ENCODE assay signal across 8 mouse cellular contexts in genomic region chr2:13579991-13580390, GRCm38 (mm10). TPM values are rescaled to one million over a fixed set of nuclear protein-coding genes. Genes with fewer than 3 reads are reported as not detected.
DNase-seq lines count a peak whose midpoint lies in the region; ATAC-seq and TF ChIP-seq lines count a peak whose summit lies in the region.

No protein-coding gene starts in this region.

- peak; percentile 17 for DNase-seq in adrenal gland, postnatal 14 days
- no peak for DNase-seq in adrenal gland, adult 8-10 months
- DNase-seq in left cerebral cortex, postnatal 4 days, result peak; percentile 29
- DNase-seq in left cerebral cortex, adult 18-20 months (ENCODE audit: low spot score in 2 of 2), result no peak
- DNase-seq in frontal cortex, postnatal 36 days (ENCODE audit: low spot score in 2 of 2), result no peak
- no peak for DNase-seq in right cerebral cortex, adult 18-20 months

- intact Hi-C loops in left cerebral cortex, postnatal 4 days (cut with DNase I), result loop anchor here (5.0 kb wide), 1 partner anchor 288 kb away; no protein-coding TSS in a partner anchor

- TF ChIP-seq POLR2A in bone marrow macrophage, adult 2 months (IDR thresholded peaks at IDR 0.05; ENCODE audit: borderline replicate concordance, low read depth, low read length), result no peak

- ATAC-seq in neutrophil, adult 5-6 weeks (ENCODE audit: extremely low read depth, insufficient number of reproducible peaks, low FRiP score, poor library complexity, severe bottlenecking), result peak; percentile 43; the same call in 1 of the 2 replicates

- no peak overlapping the region for H3K4me3 ChIP-seq in bone marrow macrophage, adult 2 months (ENCODE audit: insufficient read depth, low read length)

- peaks cover 14% of the 10 kb centered on the region for H3K4me1 ChIP-seq in bone marrow macrophage, adult 2 months (ENCODE audit: control insufficient read depth, insufficient read depth, low read length)

- 0 out of 2 replicates have a peak, but pooled peaks have one; percentile 28 for TF ChIP-seq CTCF in bone marrow macrophage, adult 2 months (IDR thresholded peaks at IDR 0.05; ENCODE audit: low read depth, low read length)

- H3K27ac ChIP-seq in bone marrow macrophage, adult 2 months (ENCODE audit: insufficient read depth, low read depth, low read length), result no peak overlapping the region

RNA-seq across cellular contexts. Expression of gene Vim, which starts 6.3 kb away (rescaled TPM):
- 281 and 438 TPM in 2 replicates for total RNA-seq in adrenal gland, postnatal 14 days (2021)
- 100 to 1,000 TPM; 106 to 291 (median 155) TPM for total RNA-seq in adrenal gland, adult 8-10 months (2022)
- total RNA-seq in left cerebral cortex, postnatal 4 days (2021), result 100 to 1,000 TPM; 154 to 160 TPM
- total RNA-seq in left cerebral cortex, adult 18-20 months (2021), result 10 to 100 TPM; 56.0 to 57.7 TPM
- polyA plus RNA-seq in bone marrow macrophage, adult 2 months (2012; ENCODE audit: insufficient read depth, insufficient read length, missing spikeins), result 1,643 and 1,732 TPM in 2 replicates
- total RNA-seq in neutrophil, adult 5-6 weeks (2017), result 1,125 and 1,268 TPM in 2 replicates

RNA-seq across cellular contexts. Expression of gene Trdmt1, which starts 35.5 kb away (rescaled TPM):
- 3.0 and 8.0 TPM in 2 replicates for total RNA-seq in adrenal gland, postnatal 14 days (2021)
- 1 to 10 TPM; 3.6 to 8.0 (median 5.1) TPM for total RNA-seq in adrenal gland, adult 8-10 months (2022)
- total RNA-seq in left cerebral cortex, postnatal 4 days (2021), result 1 to 10 TPM; 5.2 to 7.2 TPM
- total RNA-seq in left cerebral cortex, adult 18-20 months (2021), result 1 to 10 TPM; 4.2 to 5.0 TPM
- 3.9 and 6.9 TPM in 2 replicates for polyA plus RNA-seq in bone marrow macrophage, adult 2 months (2012; ENCODE audit: insufficient read depth, insufficient read length, missing spikeins)
- total RNA-seq in neutrophil, adult 5-6 weeks (2017), result 7.0 and 10.0 TPM in 2 replicates

Comparison
In these comparisons a context has a peak if more than half of its experiments do, and no peak if none do; other contexts are left out.
1. DNase-seq: peak in adrenal gland, postnatal 14 days (single experiment) and left cerebral cortex, postnatal 4 days (single experiment); none in adrenal gland, adult 8-10 months (single experiment), left cerebral cortex, adult 18-20 months (0 of 2), frontal cortex, postnatal 36 days (0 of 2) and right cerebral cortex, adult 18-20 months (single experiment).